8 mouse cellular contexts compared by ENCODE assay signal in the genomic region with DNA sequence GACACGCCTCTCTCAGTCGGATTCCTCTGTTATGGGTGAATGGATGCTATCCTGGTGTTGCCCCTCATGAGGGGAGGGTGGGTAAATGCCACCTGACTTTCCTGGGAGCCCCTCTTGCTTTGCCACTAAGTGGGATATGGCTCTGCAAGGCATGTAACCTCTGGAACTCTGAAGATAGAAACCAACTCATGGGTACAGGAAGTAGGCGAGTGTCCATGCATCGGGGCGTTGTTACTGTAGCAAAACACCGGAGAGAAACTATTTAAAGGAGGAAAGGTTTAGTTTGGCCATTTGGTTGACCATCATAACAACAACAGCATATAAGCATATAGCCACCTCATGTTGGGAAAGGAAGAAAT. TPM values are rescaled to one million over a fixed set of nuclear protein-coding genes. Genes with fewer than 3 reads are reported as not detected.
DNase-seq lines count a peak whose midpoint lies in the region; ATAC-seq and TF ChIP-seq lines count a peak whose summit lies in the region.

No protein-coding gene starts in this region.

- H3K9ac ChIP-seq in liver, embryonic 12.5 days = peak overlapping the region; percentile 57; the same call in 1 of the 2 replicates

- no peak for ATAC-seq in liver, embryonic 12.5 days

- H3K4me1 ChIP-seq in cerebellum, adult 2 months (ENCODE audit: control insufficient read depth, insufficient read depth, low read length) = peaks cover 10% of the 10 kb centered on the region; the same call in 1 of the 2 replicates
- peaks cover 36% of the 10 kb centered on the region for H3K4me1 ChIP-seq in thymus, adult 2 months (replicated peaks; ENCODE audit: control insufficient read depth, insufficient read depth, low read length)
- H3K4me1 ChIP-seq in liver, embryonic 12.5 days = peaks cover 36% of the 10 kb centered on the region

- peak overlapping the region; percentile 61 for H3K27ac ChIP-seq in cerebellum, adult 2 months (ENCODE audit: insufficient read depth, low read length)
- peak overlapping the region; percentile 51; the same call in 1 of the 2 replicates for H3K27ac ChIP-seq in thymus, adult 2 months (ENCODE audit: control insufficient read depth, insufficient read depth, low read length)
- H3K27ac ChIP-seq in liver, embryonic 12.5 days = peak overlapping the region; percentile 42; the same call in 1 of the 2 replicates

- H3K4me3 ChIP-seq in cerebellum, adult 2 months (replicated peaks; ENCODE audit: insufficient read depth, low read depth, low read length) = peak overlapping the region; percentile 58
- H3K4me3 ChIP-seq in thymus, adult 2 months (ENCODE audit: control insufficient read depth, insufficient read depth, low read length) = peak overlapping the region; percentile 42
- peak overlapping the region; percentile 78 for H3K4me3 ChIP-seq in liver, embryonic 12.5 days

- no peaks in the 10 kb centered on the region for H3K27me3 ChIP-seq in cerebellum, adult 2 months (ENCODE audit: control insufficient read depth, insufficient read depth, low read length)
- H3K27me3 ChIP-seq in thymus, adult 2 months (ENCODE audit: control insufficient read depth, insufficient read depth, low read length) = no peaks in the 10 kb centered on the region
- H3K27me3 ChIP-seq in liver, embryonic 12.5 days (replicated peaks) = peaks cover 9% of the 10 kb centered on the region

- peak overlapping the region; percentile 98 for H3K4me2 ChIP-seq in liver, embryonic 12.5 days

- no peak for TF ChIP-seq POLR2A in cerebellum, adult 2 months (IDR thresholded peaks at IDR 0.05; ENCODE audit: borderline replicate concordance, insufficient read depth, low read length)
- no peak for TF ChIP-seq POLR2A in thymus, adult 2 months (IDR thresholded peaks at IDR 0.05; ENCODE audit: control insufficient read depth, extremely low read depth, insufficient read depth, low read length, poor library complexity)

- no peaks in the 10 kb centered on the region for H3K9me3 ChIP-seq in liver, embryonic 12.5 days (replicated peaks)

- DNase-seq in cerebellum, adult 2 months = peak in 1 of 2 experiments; percentile 32
- DNase-seq in cerebellum, adult 9-10 months = no peak
- no peak for DNase-seq in thymus, adult 2 months
- DNase-seq in thymus, postnatal 14 days = no peak
- DNase-seq in adrenal gland, postnatal 25 days = no peak
- no peak for DNase-seq in yolk sac, embryonic 10.5 days (ENCODE audit: low spot score)
- no peak for DNase-seq in left cerebral cortex, postnatal 4 days

- intact Hi-C loops in left cerebral cortex, postnatal 4 days (cut with DNase I) = loop anchor here (5.0 kb wide), 1 partner anchor 193 kb away; no protein-coding TSS in a partner anchor

- WGBS in cerebellum, adult 2 months = 66% methylated on average over 6 of the region's 6 CpGs
- WGBS in thymus, adult 2 months = 77% methylated on average over 6 of the region's 6 CpGs
- 72% methylated on average over 6 of the region's 6 CpGs for WGBS in liver, embryonic 12.5 days (ENCODE audit: insufficient replicate concordance)

- H3K36me3 ChIP-seq in thymus, adult 2 months (ENCODE audit: control insufficient read depth, insufficient read depth, low read length) = no peaks in the 10 kb centered on the region
- H3K36me3 ChIP-seq in liver, embryonic 12.5 days = no peaks in the 10 kb centered on the region

- no peak for TF ChIP-seq CTCF in cerebellum, adult 2 months (IDR thresholded peaks at IDR 0.05; ENCODE audit: borderline replicate concordance, insufficient read depth, low read depth, low read length)
- TF ChIP-seq CTCF in thymus, adult 2 months (IDR thresholded peaks at IDR 0.05; ENCODE audit: borderline replicate concordance, control insufficient read depth, extremely low read depth, insufficient read depth, low read length, poor library complexity) = no peak

RNA-seq across cellular contexts. Expression of a gene that starts 1.0 kb away (rescaled TPM):
- 52.0 and 56.5 TPM in 2 replicates for polyA plus RNA-seq in cerebellum, adult 2 months (2012; rRNA removed)
- polyA plus RNA-seq in thymus, adult 2 months (2012; rRNA removed) = 63.3 and 97.2 TPM in 2 replicates
- 45.1 and 46.9 TPM in 2 replicates for polyA plus RNA-seq in liver, embryonic 12.5 days (2016; fragmentation: Nextera tagmentation; extraction: Ambion mirVana)
- total RNA-seq in adrenal gland, postnatal 25 days (2021) = 17.7 and 20.3 TPM in 2 replicates
- 10 to 100 TPM; 39.9 to 41.0 TPM for total RNA-seq in left cerebral cortex, postnatal 4 days (2021)

RNA-seq across cellular contexts. Expression of a gene that starts 31.3 kb away (rescaled TPM):
- 1,013 and 1,016 TPM in 2 replicates for polyA plus RNA-seq in cerebellum, adult 2 months (2012; rRNA removed)
- 0.37 and 0.71 TPM in 2 replicates for polyA plus RNA-seq in thymus, adult 2 months (2012; rRNA removed)
- polyA plus RNA-seq in liver, embryonic 12.5 days (2016; fragmentation: Nextera tagmentation; extraction: Ambion mirVana) = not detected in 2 replicates
- total RNA-seq in adrenal gland, postnatal 25 days (2021) = not detected in 2 replicates
- total RNA-seq in left cerebral cortex, postnatal 4 days (2021) = under 1 TPM; 0.40 to 0.89 TPM

RNA-seq across cellular contexts. Expression of a gene that starts 55.0 kb away (rescaled TPM):
- 45.8 and 48.5 TPM in 2 replicates for polyA plus RNA-seq in cerebellum, adult 2 months (2012; rRNA removed)
- not detected in 2 replicates for polyA plus RNA-seq in thymus, adult 2 months (2012; rRNA removed)
- not detected in 2 replicates for polyA plus RNA-seq in liver, embryonic 12.5 days (2016; fragmentation: Nextera tagmentation; extraction: Ambion mirVana)
- total RNA-seq in adrenal gland, postnatal 25 days (2021) = 0.36 and 0.43 TPM in 2 replicates
- 10 to 100 TPM; 36.0 to 36.7 TPM for total RNA-seq in left cerebral cortex, postnatal 4 days (2021)

Comparison
In these comparisons a context has a peak if more than half of its experiments do, and no peak if none do; other contexts are left out.
1. RNA of a gene that starts 31.3 kb away (polyA plus RNA-seq): 1,013 to 1,016 TPM in cerebellum, adult 2 months; 0.37 to 0.71 TPM in thymus, adult 2 months and not detected in liver, embryonic 12.5 days; every median in the first group is over 100 times any median in the second.
2. RNA of a gene that starts 55.0 kb away (polyA plus RNA-seq): 45.8 to 48.5 TPM in cerebellum, adult 2 months; not detected in thymus, adult 2 months and not detected in liver, embryonic 12.5 days; every median in the first group is over 10 times any median in the second.
3. Peak in every context shown above with its lines, with median percentiles within 50 percentile points of each other: H3K27ac ChIP-seq and H3K4me3 ChIP-seq.